Mouse (Mus musculus) kidney, embryonic 15.5 days (tissue): Measurements from ENCODE around the gene Slc6a20b. TPM values are rescaled to one million over a fixed set of nuclear protein-coding genes. Genes with fewer than 3 reads are reported as not detected.
"Not testable (repeated sequence)": the region's sequence is repeated elsewhere in the genome, so short reads cannot be mapped to it uniquely, and the experiment has no call there.

Source experiments
- ATAC-seq: fragments of 200-750 bp; cut with Nextera tagmentation; replicated peaks from 2 replicates; pipeline ENCODE4 v1.8.0; 2017; ENCODE audit warnings: moderate TSS enrichment; ENCODE audit not compliant: low FRiP score
- H3K27ac ChIP-seq: fragments of 300-500 bp; sonication (generic); 2 replicates; pipeline ENCODE4 v1.5.1; 2015; ENCODE audit warnings: mild to moderate bottlenecking, inconsistent platforms
- H3K27me3 ChIP-seq: fragments of 300-500 bp; sonication (generic); 2 replicates; pipeline ENCODE4 v1.6.1; 2015; ENCODE audit warnings: inconsistent platforms
- H3K36me3 ChIP-seq: fragments of 300-500 bp; sonication (generic); 2 replicates; pipeline ENCODE4 v1.6.1; 2015; ENCODE audit warnings: inconsistent platforms
- H3K4me1 ChIP-seq: fragments of 300-500 bp; sonication (generic); 2 replicates; pipeline ENCODE4 v1.6.1; 2015; ENCODE audit warnings: inconsistent platforms
- H3K4me2 ChIP-seq: fragments of 300-500 bp; sonication (generic); 2 replicates; pipeline ENCODE4 v1.6.1; 2015; ENCODE audit warnings: moderate library complexity, mild to moderate bottlenecking, inconsistent platforms
- H3K4me3 ChIP-seq: fragments of 300-500 bp; sonication (generic); replicated peaks from 2 replicates; pipeline ENCODE4 v1.5.1; 2015; ENCODE audit warnings: mild to moderate bottlenecking, inconsistent platforms
- H3K9ac ChIP-seq: fragments of 300-500 bp; sonication (generic); 2 replicates; pipeline ENCODE4 v1.6.1; 2015; ENCODE audit warnings: mild to moderate bottlenecking, inconsistent platforms
- H3K9me3 ChIP-seq: fragments of 300-500 bp; sonication (generic); replicated peaks from 2 replicates; pipeline ENCODE4 v1.6.1; 2016; ENCODE audit warnings: inconsistent platforms
- WGBS: fragments of 180-500 bp; shearing (Covaris S2); methylation state at CpG from one replicate; pipeline ENCODE4 v1.1.7; 2015; ENCODE audit warnings: mixed read lengths; 5-methylcytosine and 5-hydroxymethylcytosine counted together
- polyA plus RNA-seq: library from polyadenylated mRNA; unstranded; fragments of >200 nt; fragmentation: Nextera tagmentation; extraction: Ambion mirVana; gene quantifications from 2 replicates; pipeline ENCODE4 v1.2.1, GENCODE M21; 2015

Gene Slc6a20b
- polyA plus RNA-seq = 2.2 and 2.7 TPM in 2 replicates

DNA sequence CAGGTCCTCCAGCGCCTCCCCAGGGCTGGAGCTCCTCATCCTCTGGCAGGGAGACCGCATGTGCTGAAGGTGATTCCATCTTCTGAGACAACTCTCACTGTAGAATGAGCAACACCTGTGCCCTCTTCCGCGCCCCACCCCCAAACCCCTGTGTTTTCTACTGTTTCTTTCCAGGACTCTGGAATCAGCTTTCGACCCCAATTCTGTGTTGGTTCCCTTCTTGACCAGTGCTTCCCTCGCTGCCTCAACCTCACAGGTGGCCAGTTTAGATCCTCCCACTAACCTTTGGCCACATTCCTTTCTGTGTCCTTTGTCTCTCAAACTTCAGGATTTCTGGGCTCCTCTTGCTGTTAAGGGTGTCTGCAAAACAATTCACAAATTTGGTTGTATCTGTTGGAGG is at the start of gene Slc6a20b:
Gene Slc6a20b (minus strand): TSS at position 285 of the 400 bp plus-strand sequence.
- Histone ChIP-seq H3K36me3 (no peaks in the 10 kb centered on the region), H3K4me2 (no peak within 1 kb of the TSS), H3K9me3 (no peaks in the 10 kb centered on the region), H3K4me1 (no peaks in the 10 kb centered on the region), H3K27ac (no peak within 1 kb of the TSS), H3K9ac (no peak within 1 kb of the TSS), H3K27me3 (no peaks in the 10 kb centered on the region), H3K4me3 (no peak within 1 kb of the TSS)
- WGBS = 79% methylated on average over 6 of the region's 6 CpGs
- no peak for ATAC-seq

GRCm38 (mm10) chr9:123679198-123679597 is 46.8 kb upstream of the Slc6a20b start:
- H3K4me3 ChIP-seq = peak overlapping the region; percentile 49

GRCm38 (mm10) chr9:123678327-123679105 is 46.2 kb upstream of the Slc6a20b start, which contains the start of the genes Ccr9 and Slc6a20a:
TSS of gene Ccr9 (plus strand) at chr9:123678439.
TSS of gene Slc6a20a (minus strand) at chr9:123678885.
- Histone ChIP-seq H3K4me2 (peak within 1 kb of the TSS; percentile 87), H3K9ac (0 out of 2 replicates have a peak within 1 kb of the TSS, but pooled peaks have one; percentile 36), H3K36me3 (no peaks in the 10 kb centered on the region), H3K27ac (no peak within 1 kb of the TSS), H3K4me1 (peaks cover 12% of the 10 kb centered on the region), H3K4me3 (peak within 1 kb of the TSS; percentile 49), H3K9me3 (no peaks in the 10 kb centered on the region), H3K27me3 (peaks cover 79% of the 10 kb centered on the region)
- under 1% methylated on average over 73 of the region's 73 CpGs for WGBS
- peak; percentile 92 for ATAC-seq

More at GRCm38 (mm10) chr9:123679198-123679597, 46.8 kb upstream of the Slc6a20b start:
- no peak for ATAC-seq
- peak overlapping the region; percentile 87 for H3K4me2 ChIP-seq
- peaks cover 74% of the 10 kb centered on the region for H3K27me3 ChIP-seq
- WGBS = 18% methylated on average over 2 of the region's 2 CpGs
- H3K27ac ChIP-seq = no peak overlapping the region
- peaks cover 12% of the 10 kb centered on the region for H3K4me1 ChIP-seq
- H3K9me3 ChIP-seq = no peaks in the 10 kb centered on the region
- no peak overlapping the region for H3K9ac ChIP-seq
- no peaks in the 10 kb centered on the region for H3K36me3 ChIP-seq

DNA sequence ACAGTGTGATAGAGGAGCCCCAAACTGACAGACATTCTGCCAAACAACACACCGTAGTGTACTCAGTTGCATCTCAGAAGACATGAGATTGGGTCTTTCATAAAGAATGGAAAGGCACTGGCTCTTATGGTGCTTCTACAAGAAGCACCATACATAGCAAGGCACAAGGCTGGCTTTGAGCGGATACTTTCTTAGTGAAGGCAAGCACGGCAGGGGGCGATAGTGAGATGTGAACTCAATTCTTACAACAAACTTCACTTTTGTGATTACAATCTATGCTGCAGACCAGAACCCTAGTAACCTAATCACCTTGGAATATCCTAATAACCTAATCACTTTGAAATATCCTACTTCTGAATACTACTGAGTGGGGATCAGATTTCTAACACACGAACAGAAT is 33.3 kb upstream of the Slc6a20b start:
- H3K9ac ChIP-seq = no peak overlapping the region
- no peak overlapping the region for H3K4me3 ChIP-seq
- no peaks in the 10 kb centered on the region for H3K9me3 ChIP-seq
- no peaks in the 10 kb centered on the region for H3K4me1 ChIP-seq
- ATAC-seq = no peak
- H3K27me3 ChIP-seq = no peaks in the 10 kb centered on the region
- no peak overlapping the region for H3K27ac ChIP-seq
- no peak overlapping the region for H3K4me2 ChIP-seq
- 54% methylated on average over 5 of the region's 5 CpGs for WGBS
- H3K36me3 ChIP-seq = no peaks in the 10 kb centered on the region

GRCm38 (mm10) chr9:123659986-123660676 is 27.8 kb upstream of the Slc6a20b start:
- ATAC-seq = not testable (repeated sequence)

GRCm38 (mm10) chr9:123658981-123659380 is 26.6 kb upstream of the Slc6a20b start:
- Histone ChIP-seq H3K4me3 (no peak overlapping the region), H3K4me2 (no peak overlapping the region), H3K27ac (no peak overlapping the region), H3K36me3 (no peaks in the 10 kb centered on the region), H3K9me3 (no peaks in the 10 kb centered on the region), H3K27me3 (no peaks in the 10 kb centered on the region), H3K4me1 (no peaks in the 10 kb centered on the region), H3K9ac (no peak overlapping the region)
- no peak for ATAC-seq

More at GRCm38 (mm10) chr9:123659986-123660676, 27.8 kb upstream of the Slc6a20b start:
- H3K36me3 ChIP-seq, H3K9ac ChIP-seq, H3K27me3 ChIP-seq, H3K27ac ChIP-seq, H3K9me3 ChIP-seq, H3K4me3 ChIP-seq, H3K4me1 ChIP-seq, H3K4me2 ChIP-seq: not testable (repeated sequence)
- 92% methylated on average over 18 of the region's 18 CpGs for WGBS

- 84% methylated on average over 3 of the region's 3 CpGs for WGBS
- no peaks in the 10 kb centered on the region for H3K4me1 ChIP-seq
- no peak overlapping the region for H3K9ac ChIP-seq
- H3K27ac ChIP-seq = no peak overlapping the region
- ATAC-seq = no peak
- H3K4me2 ChIP-seq = no peak overlapping the region
- H3K9me3 ChIP-seq = no peaks in the 10 kb centered on the region
- H3K4me3 ChIP-seq = no peak overlapping the region
- no peaks in the 10 kb centered on the region for H3K36me3 ChIP-seq
- no peaks in the 10 kb centered on the region for H3K27me3 ChIP-seq
Observed at GRCm38 (mm10) chr9:123657457-123657856, 25.1 kb upstream of the Slc6a20b start.

DNA sequence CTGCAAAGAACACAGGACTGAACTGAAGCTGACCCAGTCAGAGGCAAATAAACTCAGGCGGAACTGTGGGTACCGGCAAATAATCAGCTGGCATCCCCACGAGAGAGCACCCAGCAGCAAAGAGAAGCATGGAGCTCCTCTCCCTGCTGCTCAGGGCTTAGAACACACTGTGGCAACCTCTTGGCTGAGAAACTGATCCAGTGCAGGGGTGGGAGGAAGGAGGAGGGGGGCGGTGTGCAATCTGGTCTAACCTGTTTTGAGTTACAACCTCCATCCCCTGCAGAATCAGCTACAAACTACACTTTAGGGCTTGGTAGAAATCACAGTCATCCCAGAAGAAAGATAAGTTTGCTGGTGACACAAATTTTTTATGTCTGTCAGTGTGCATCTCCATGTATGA is 19.0 kb upstream of the Slc6a20b start:
- no peak for ATAC-seq
- H3K9ac ChIP-seq = no peak overlapping the region
- no peaks in the 10 kb centered on the region for H3K9me3 ChIP-seq
- H3K27ac ChIP-seq = no peak overlapping the region
- no peaks in the 10 kb centered on the region; the same call in 1 of the 2 replicates for H3K4me1 ChIP-seq
- H3K27me3 ChIP-seq = no peaks in the 10 kb centered on the region
- H3K4me3 ChIP-seq = no peak overlapping the region
- H3K36me3 ChIP-seq = no peaks in the 10 kb centered on the region
- no peak overlapping the region for H3K4me2 ChIP-seq
- 56% methylated on average over 4 of the region's 4 CpGs for WGBS

DNA sequence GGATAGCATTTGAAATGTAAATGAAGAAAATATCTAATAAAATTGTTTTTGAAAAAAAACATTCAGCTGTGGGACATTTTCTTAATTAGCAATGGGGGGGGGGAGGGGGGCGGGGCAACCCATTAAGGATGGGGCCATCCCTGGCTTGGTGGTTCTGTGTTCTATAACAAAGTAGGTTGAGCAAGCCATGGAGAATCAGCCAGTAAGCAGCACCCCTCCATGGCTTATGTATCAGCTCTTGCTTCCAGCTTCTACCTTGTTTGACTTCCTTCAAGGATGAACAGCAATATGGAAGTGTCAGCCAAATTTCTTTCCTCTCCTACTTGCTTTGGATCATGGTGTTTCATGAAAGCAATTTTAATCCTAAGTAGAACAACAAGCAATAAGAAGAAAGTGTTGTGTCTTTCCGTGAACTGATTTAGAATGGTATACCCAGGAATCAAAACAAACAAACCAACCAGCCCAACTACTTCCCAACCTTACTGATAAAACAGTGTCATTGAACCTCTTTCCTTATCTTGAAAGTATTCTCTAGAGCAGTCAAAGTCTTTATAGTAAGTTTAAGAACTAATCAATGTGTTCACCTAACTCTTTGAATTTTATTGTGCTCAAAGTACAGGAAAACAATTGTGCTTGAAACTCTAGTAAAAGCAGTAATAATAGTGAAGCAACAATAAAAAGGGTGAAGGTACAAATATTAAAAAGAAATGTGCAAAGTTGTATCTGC is 17.6 kb upstream of the Slc6a20b start:
- H3K27ac ChIP-seq = no peak overlapping the region
- WGBS = 95% methylated on average over 2 of the region's 2 CpGs
- H3K4me2 ChIP-seq = no peak overlapping the region
- H3K27me3 ChIP-seq = no peaks in the 10 kb centered on the region
- H3K9me3 ChIP-seq = no peaks in the 10 kb centered on the region
- no peaks in the 10 kb centered on the region for H3K36me3 ChIP-seq
- no peak overlapping the region for H3K9ac ChIP-seq
- H3K4me3 ChIP-seq = no peak overlapping the region
- no peaks in the 10 kb centered on the region; the same call in 1 of the 2 replicates for H3K4me1 ChIP-seq
- ATAC-seq = no peak

GRCm38 (mm10) chr9:123640106-123640505 is 7.7 kb upstream of the Slc6a20b start:
- Histone ChIP-seq H3K9ac (no peak overlapping the region), H3K27me3 (no peaks in the 10 kb centered on the region), H3K4me3 (no peak overlapping the region), H3K27ac (no peak overlapping the region), H3K9me3 (no peaks in the 10 kb centered on the region), H3K4me1 (no peaks in the 10 kb centered on the region), H3K36me3 (no peaks in the 10 kb centered on the region), H3K4me2 (no peak overlapping the region)
- no peak for ATAC-seq
- WGBS = 69% methylated on average over 1 of the region's 1 CpGs

DNA sequence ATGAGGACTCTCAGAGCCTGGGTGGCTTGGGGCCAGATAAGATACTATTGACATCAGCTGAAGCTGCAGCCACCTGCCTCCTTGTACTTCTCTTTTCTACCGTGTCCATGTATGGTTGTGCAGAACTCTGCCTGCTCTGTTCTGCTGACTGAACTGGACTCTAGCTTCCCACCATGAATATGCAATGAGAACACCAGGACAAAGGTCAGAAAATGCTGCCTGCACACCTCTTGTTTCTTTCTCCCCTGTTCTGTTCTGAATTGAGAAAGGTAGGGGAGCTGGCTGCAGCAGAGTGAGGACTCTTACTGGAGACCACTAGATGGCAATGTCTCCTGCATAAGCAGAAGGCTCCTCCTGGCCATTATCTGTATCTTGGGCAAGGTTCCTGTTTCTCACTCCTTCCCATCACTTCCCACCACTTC is 6.3 kb upstream of the Slc6a20b start:
- H3K4me2 ChIP-seq = no peak overlapping the region
- H3K9ac ChIP-seq = no peak overlapping the region
- H3K27ac ChIP-seq = no peak overlapping the region; the same call in 1 of the 2 replicates
- H3K36me3 ChIP-seq = no peaks in the 10 kb centered on the region
- no peaks in the 10 kb centered on the region for H3K9me3 ChIP-seq
- H3K4me3 ChIP-seq = no peak overlapping the region
- H3K27me3 ChIP-seq = no peaks in the 10 kb centered on the region
- peak; percentile 76 for ATAC-seq
- H3K4me1 ChIP-seq = no peaks in the 10 kb centered on the region
- 53% methylated on average over 1 of the region's 1 CpGs for WGBS

DNA sequence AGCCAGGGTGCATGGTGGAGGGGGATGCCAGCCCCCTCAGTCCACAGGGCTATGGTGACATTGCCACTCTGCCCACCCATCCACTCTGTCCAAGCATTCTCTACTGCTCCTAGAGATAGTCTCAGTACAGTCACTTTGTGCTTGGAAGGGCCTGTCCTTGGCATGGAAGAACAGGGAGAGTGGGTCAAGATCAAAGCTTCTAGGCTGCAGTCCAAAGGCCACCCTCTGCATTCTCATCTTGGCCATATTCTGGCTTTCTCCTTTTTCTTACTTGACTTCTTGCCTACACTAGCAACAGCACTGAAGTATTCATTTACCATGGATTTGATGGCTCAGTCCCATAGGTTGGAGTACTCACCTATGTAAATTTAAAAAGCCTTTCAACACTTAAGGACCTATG is 5.9 kb upstream of the Slc6a20b start:
- no peaks in the 10 kb centered on the region for H3K27me3 ChIP-seq
- no peaks in the 10 kb centered on the region for H3K4me1 ChIP-seq
- no peak overlapping the region for H3K9ac ChIP-seq
- no peak for ATAC-seq
- H3K27ac ChIP-seq = no peak overlapping the region; the same call in 1 of the 2 replicates
- H3K4me3 ChIP-seq = no peak overlapping the region
- H3K9me3 ChIP-seq = no peaks in the 10 kb centered on the region
- no peaks in the 10 kb centered on the region for H3K36me3 ChIP-seq
- no peak overlapping the region for H3K4me2 ChIP-seq
